12 mouse cellular contexts compared by ENCODE assay signal in genomic region chr2:142163506-142164275, GRCm38 (mm10).
DNase-seq lines count a peak whose midpoint lies in the region; ATAC-seq lines count a peak whose summit lies in the region.
"Had no signal": no experiment of that assay in that cellular context is flagged by ENCODE, and none has a peak within 500 bp of the region (broad histone marks: within the 10 kb centered on the region; RNA-seq: fewer than 3 reads in every experiment).

No protein-coding gene starts in this region.

- peak; percentile 85 for ATAC-seq in neural tube, embryonic 11.5 days (ENCODE audit: insufficient read depth, low FRiP score, low TSS enrichment)
- ATAC-seq in embryonic facial prominence, embryonic 14.5 days (ENCODE audit: low read depth) = 0 out of 2 replicates have a peak, but pooled peaks have one; percentile 60
- peak; percentile 81 for ATAC-seq in hindbrain, embryonic 16.5 days

- peaks cover 4% of the 10 kb centered on the region; the same call in 1 of the 2 replicates for H3K4me1 ChIP-seq in neural tube, embryonic 11.5 days (ENCODE audit: control insufficient read depth, insufficient read depth, low read length)
- H3K4me1 ChIP-seq in embryonic facial prominence, embryonic 14.5 days (ENCODE audit: control insufficient read depth, insufficient read depth, low read length) = peaks cover 14% of the 10 kb centered on the region; the same call in 1 of the 2 replicates
- H3K4me1 ChIP-seq in hindbrain, embryonic 16.5 days (ENCODE audit: control insufficient read depth, insufficient read depth, low read depth, low read length) = peaks cover 3% of the 10 kb centered on the region
- H3K4me1 ChIP-seq: stomach, embryonic 15.5 days had no signal

- no peak overlapping the region for H3K4me2 ChIP-seq in neural tube, embryonic 11.5 days (ENCODE audit: low read depth)
- no peak overlapping the region for H3K4me2 ChIP-seq in embryonic facial prominence, embryonic 14.5 days (ENCODE audit: low read depth, low read length)
- peak overlapping the region; percentile 45 for H3K4me2 ChIP-seq in hindbrain, embryonic 16.5 days (ENCODE audit: low read length)
- H3K4me2 ChIP-seq: embryonic facial prominence, embryonic 15.5 days; limb, embryonic 13.5 days; stomach, embryonic 15.5 days had no signal

- WGBS in neural tube, embryonic 11.5 days = 22% methylated on average over 10 of the region's 10 CpGs
- 25% methylated on average over 10 of the region's 10 CpGs for WGBS in embryonic facial prominence, embryonic 14.5 days
- WGBS in hindbrain, embryonic 16.5 days = 15% methylated on average over 10 of the region's 10 CpGs

- no peak overlapping the region for H3K9ac ChIP-seq in neural tube, embryonic 11.5 days (ENCODE audit: low read length)
- no peak overlapping the region for H3K9ac ChIP-seq in embryonic facial prominence, embryonic 14.5 days (ENCODE audit: low read depth, low read length)
- H3K9ac ChIP-seq in hindbrain, embryonic 16.5 days (ENCODE audit: low read depth, low read length) = no peak overlapping the region
- H3K9ac ChIP-seq: embryonic facial prominence, embryonic 15.5 days; limb, embryonic 13.5 days; stomach, embryonic 15.5 days had no signal

- peak; percentile 28 for DNase-seq in neural tube, embryonic 11.5 days (ENCODE audit: low spot score)
- DNase-seq in neural tube, embryonic 10.5 days (ENCODE audit: extremely low spot score, low spot score) = no peak
- peak; percentile 33 for DNase-seq in embryonic facial prominence, embryonic 14.5 days (ENCODE audit: low spot score)
- peak; percentile 15 for DNase-seq in retina, embryonic 14.5 days (ENCODE audit: low spot score)
- DNase-seq in layer of hippocampus, adult 11-12 months (ENCODE audit: low spot score) = no peak
- no peak for DNase-seq in thymus, postnatal 14 days
- DNase-seq: cerebellum, adult 11 months had no signal

- no peaks in the 10 kb centered on the region for H3K36me3 ChIP-seq in neural tube, embryonic 11.5 days (ENCODE audit: control insufficient read depth, insufficient read depth, low read length)
- no peaks in the 10 kb centered on the region for H3K36me3 ChIP-seq in embryonic facial prominence, embryonic 14.5 days (ENCODE audit: control insufficient read depth, insufficient read depth, low read length)
- no peaks in the 10 kb centered on the region for H3K36me3 ChIP-seq in hindbrain, embryonic 16.5 days (ENCODE audit: control insufficient read depth, insufficient read depth, low read length)
- H3K36me3 ChIP-seq: embryonic facial prominence, embryonic 15.5 days; limb, embryonic 13.5 days; stomach, embryonic 15.5 days had no signal

- H3K27ac ChIP-seq in neural tube, embryonic 11.5 days (ENCODE audit: low read depth, low read length) = no peak overlapping the region
- no peak overlapping the region for H3K27ac ChIP-seq in embryonic facial prominence, embryonic 14.5 days (replicated peaks; ENCODE audit: low read depth, low read length)
- no peak overlapping the region for H3K27ac ChIP-seq in hindbrain, embryonic 16.5 days (ENCODE audit: low read depth, low read length)
- H3K27ac ChIP-seq: embryonic facial prominence, embryonic 15.5 days; kidney, postnatal 0 days; limb, embryonic 13.5 days; stomach, embryonic 15.5 days had no signal

- H3K4me3 ChIP-seq in neural tube, embryonic 11.5 days (ENCODE audit: low read depth, low read length) = no peak overlapping the region
- no peak overlapping the region for H3K4me3 ChIP-seq in embryonic facial prominence, embryonic 14.5 days (ENCODE audit: low read depth, low read length)
- no peak overlapping the region for H3K4me3 ChIP-seq in hindbrain, embryonic 16.5 days (ENCODE audit: low read length)
- H3K4me3 ChIP-seq: embryonic facial prominence, embryonic 15.5 days; limb, embryonic 13.5 days; stomach, embryonic 15.5 days had no signal

- H3K27me3 ChIP-seq in neural tube, embryonic 11.5 days (ENCODE audit: control insufficient read depth, insufficient read depth, low read length) = no peaks in the 10 kb centered on the region
- H3K27me3 ChIP-seq in embryonic facial prominence, embryonic 14.5 days (replicated peaks; ENCODE audit: control insufficient read depth, insufficient read depth, low read length) = no peaks in the 10 kb centered on the region
- no peaks in the 10 kb centered on the region for H3K27me3 ChIP-seq in hindbrain, embryonic 16.5 days (replicated peaks; ENCODE audit: control insufficient read depth, insufficient read depth, low read length)
- H3K27me3 ChIP-seq: embryonic facial prominence, embryonic 15.5 days; limb, embryonic 13.5 days; stomach, embryonic 15.5 days had no signal

- no peaks in the 10 kb centered on the region for H3K9me3 ChIP-seq in neural tube, embryonic 11.5 days (ENCODE audit: control insufficient read depth, low read length)
- no peaks in the 10 kb centered on the region for H3K9me3 ChIP-seq in embryonic facial prominence, embryonic 14.5 days (ENCODE audit: control insufficient read depth, low read length)
- H3K9me3 ChIP-seq in hindbrain, embryonic 16.5 days (ENCODE audit: control insufficient read depth, low read length) = no peaks in the 10 kb centered on the region
- H3K9me3 ChIP-seq: embryonic facial prominence, embryonic 15.5 days; limb, embryonic 13.5 days; stomach, embryonic 15.5 days had no signal

Comparison
In these comparisons a context has a peak if more than half of its experiments do, and no peak if none do; other contexts are left out.
1. DNase-seq: peak in neural tube, embryonic 11.5 days (single experiment), embryonic facial prominence, embryonic 14.5 days (single experiment) and retina, embryonic 14.5 days (single experiment); none in neural tube, embryonic 10.5 days (single experiment), layer of hippocampus, adult 11-12 months (single experiment) and thymus, postnatal 14 days (single experiment).
2. Peak in every context shown above with its lines, with median percentiles within 50 percentile points of each other: ATAC-seq.